Mouse (Mus musculus) heart, embryonic 13.5 days (tissue): ENCODE data around the gene Chst15. TPM values are rescaled to one million over a fixed set of nuclear protein-coding genes. Genes with fewer than 3 reads are reported as not detected.

Experiments
- ATAC-seq: fragments of 200-750 bp; cut with Nextera tagmentation; 2 replicates; pipeline ENCODE4 v1.8.0; 2017; ENCODE audit warnings: moderate TSS enrichment; ENCODE audit not compliant: insufficient number of reproducible peaks, low FRiP score, low TSS enrichment; ENCODE audit errors: extremely low read depth
- H3K27ac ChIP-seq: fragments of 300-500 bp; sonication (generic); replicated peaks from 2 replicates; pipeline ENCODE4 v1.5.1; 2015; ENCODE audit warnings: moderate library complexity, mild to moderate bottlenecking, inconsistent platforms
- H3K27me3 ChIP-seq: fragments of 300-500 bp; sonication (generic); replicated peaks from 2 replicates; pipeline ENCODE4 v1.6.1; 2015; ENCODE audit warnings: mild to moderate bottlenecking, inconsistent platforms
- H3K36me3 ChIP-seq: fragments of 300-500 bp; sonication (generic); 2 replicates; pipeline ENCODE4 v1.6.1; 2015; ENCODE audit warnings: mild to moderate bottlenecking, inconsistent platforms
- H3K4me1 ChIP-seq: fragments of 300-500 bp; sonication (generic); 2 replicates; pipeline ENCODE4 v1.6.1; 2015; ENCODE audit warnings: inconsistent platforms
- H3K4me2 ChIP-seq: fragments of 300-500 bp; sonication (generic); 2 replicates; pipeline ENCODE4 v1.6.1; 2015; ENCODE audit warnings: inconsistent platforms, mild to moderate bottlenecking, moderate library complexity
- H3K4me3 ChIP-seq: fragments of 300-500 bp; sonication (generic); 2 replicates; pipeline ENCODE4 v1.5.1; 2015; ENCODE audit warnings: moderate library complexity, mild to moderate bottlenecking, inconsistent platforms
- H3K9ac ChIP-seq: fragments of 300-500 bp; sonication (generic); 2 replicates; pipeline ENCODE4 v1.6.1; 2015; ENCODE audit warnings: inconsistent platforms, mild to moderate bottlenecking, moderate library complexity
- H3K9me3 ChIP-seq: fragments of 300-500 bp; sonication (generic); 2 replicates; pipeline ENCODE4 v1.6.1; 2016; ENCODE audit warnings: inconsistent platforms
- WGBS: fragments of 180-500 bp; shearing (Covaris S2); methylation state at CpG from one replicate; pipeline ENCODE4 v1.1.7; 2015; ENCODE audit warnings: mixed read lengths; 5-methylcytosine and 5-hydroxymethylcytosine counted together
- polyA plus RNA-seq: library from polyadenylated mRNA; unstranded; fragments of >200 nt; fragmentation: Nextera tagmentation; extraction: Ambion mirVana; gene quantifications from 2 replicates; pipeline ENCODE4 v1.2.1, GENCODE M21; 2015

Chst15 gene
- polyA plus RNA-seq, 1 experiment from 2014 or later: 3.1 TPM

DNA sequence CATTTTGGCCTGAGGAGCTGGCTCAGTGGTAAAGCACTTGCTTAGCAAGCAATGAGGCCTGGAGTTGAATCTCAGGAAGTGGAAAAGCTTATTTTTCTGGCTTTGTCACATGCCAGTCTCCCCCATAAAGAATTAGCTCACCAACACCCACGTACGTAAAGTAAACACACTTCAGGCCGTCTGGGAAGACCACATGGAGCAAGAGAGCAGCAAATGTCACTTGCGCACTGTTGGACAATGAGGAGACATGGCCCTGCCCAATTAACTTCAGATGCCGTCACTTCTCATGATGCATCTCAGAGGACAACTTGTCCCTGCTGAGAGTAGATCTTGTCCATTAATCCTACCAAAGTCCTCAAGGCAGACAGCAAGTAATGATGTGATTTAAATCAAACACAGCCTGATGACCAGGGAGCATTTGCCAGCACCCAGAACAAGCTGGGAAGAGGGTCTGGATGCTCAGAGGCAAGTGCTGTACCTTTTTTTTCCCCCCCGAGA is 32.1 kb upstream of the Chst15 start:
- no peak for ATAC-seq

GRCm38 (mm10) chr7:132347273-132348045 is 30.4 kb upstream of the Chst15 start:
- WGBS: 63% methylated on average over 9 of the region's 9 CpGs
- Histone ChIP-seq H3K9me3 (no peaks in the 10 kb centered on the region), H3K4me1 (peaks cover 13% of the 10 kb centered on the region), H3K27me3 (no peaks in the 10 kb centered on the region), H3K27ac (0 out of 2 replicates have a peak overlapping the region, but pooled peaks have one; percentile 39), H3K36me3 (no peaks in the 10 kb centered on the region), H3K4me2 (no peak overlapping the region), H3K4me3 (no peak overlapping the region), H3K9ac (no peak overlapping the region)
- ATAC-seq: no peak

More for the DNA sequence above, 32.1 kb upstream of the Chst15 start:
- Histone ChIP-seq H3K4me1 (peaks cover 13% of the 10 kb centered on the region), H3K36me3 (no peaks in the 10 kb centered on the region), H3K27me3 (no peaks in the 10 kb centered on the region), H3K9ac (no peak overlapping the region), H3K27ac (no peak overlapping the region), H3K4me3 (no peak overlapping the region), H3K4me2 (no peak overlapping the region), H3K9me3 (no peaks in the 10 kb centered on the region)
- WGBS: 58% methylated on average over 6 of the region's 6 CpGs

GRCm38 (mm10) chr7:132345526-132346070 is 28.6 kb upstream of the Chst15 start:
- no peaks in the 10 kb centered on the region for H3K9me3 ChIP-seq
- H3K9ac ChIP-seq: no peak overlapping the region
- H3K4me1 ChIP-seq: peaks cover 13% of the 10 kb centered on the region
- H3K27me3 ChIP-seq: no peaks in the 10 kb centered on the region
- no peak overlapping the region for H3K4me3 ChIP-seq
- WGBS: 73% methylated on average over 5 of the region's 5 CpGs
- no peak overlapping the region for H3K27ac ChIP-seq
- H3K36me3 ChIP-seq: no peaks in the 10 kb centered on the region
- ATAC-seq: no peak
- no peak overlapping the region for H3K4me2 ChIP-seq

GRCm38 (mm10) chr7:132344606-132345005 is 27.6 kb upstream of the Chst15 start:
- no peak for ATAC-seq
- no peak overlapping the region for H3K4me3 ChIP-seq

DNA sequence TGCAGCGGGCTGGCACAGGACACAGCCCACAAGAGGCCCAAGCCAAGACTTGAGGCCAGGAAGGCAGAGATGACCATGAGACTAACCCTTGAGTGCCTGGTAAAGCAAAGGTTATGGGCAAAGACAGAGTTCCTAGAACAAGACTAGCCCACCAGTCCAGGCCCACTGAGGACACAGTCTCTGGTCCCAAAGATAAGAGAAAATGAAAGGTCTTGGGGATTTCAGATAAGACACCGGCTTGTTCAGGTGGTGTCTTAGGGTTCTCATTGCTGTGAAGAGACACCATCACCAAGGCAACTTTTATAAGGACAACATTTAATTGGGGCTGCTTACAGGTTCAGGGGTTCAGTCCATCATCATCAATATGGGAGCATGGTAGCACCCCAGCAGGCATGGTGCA is 26.9 kb upstream of the Chst15 start:
- ATAC-seq: no peak
- Histone ChIP-seq H3K9ac (no peak overlapping the region), H3K4me1 (peaks cover 16% of the 10 kb centered on the region), H3K4me3 (no peak overlapping the region), H3K27me3 (no peaks in the 10 kb centered on the region), H3K36me3 (no peaks in the 10 kb centered on the region), H3K4me2 (no peak overlapping the region), H3K27ac (no peak overlapping the region), H3K9me3 (no peaks in the 10 kb centered on the region)
- 80% methylated on average over 2 of the region's 2 CpGs for WGBS

More at GRCm38 (mm10) chr7:132344606-132345005, 27.6 kb upstream of the Chst15 start:
- no peaks in the 10 kb centered on the region for H3K36me3 ChIP-seq
- H3K4me2 ChIP-seq: no peak overlapping the region
- H3K4me1 ChIP-seq: peaks cover 13% of the 10 kb centered on the region
- 38% methylated on average over 4 of the region's 4 CpGs for WGBS
- H3K9ac ChIP-seq: no peak overlapping the region
- no peaks in the 10 kb centered on the region for H3K9me3 ChIP-seq
- H3K27me3 ChIP-seq: no peaks in the 10 kb centered on the region
- H3K27ac ChIP-seq: no peak overlapping the region

DNA sequence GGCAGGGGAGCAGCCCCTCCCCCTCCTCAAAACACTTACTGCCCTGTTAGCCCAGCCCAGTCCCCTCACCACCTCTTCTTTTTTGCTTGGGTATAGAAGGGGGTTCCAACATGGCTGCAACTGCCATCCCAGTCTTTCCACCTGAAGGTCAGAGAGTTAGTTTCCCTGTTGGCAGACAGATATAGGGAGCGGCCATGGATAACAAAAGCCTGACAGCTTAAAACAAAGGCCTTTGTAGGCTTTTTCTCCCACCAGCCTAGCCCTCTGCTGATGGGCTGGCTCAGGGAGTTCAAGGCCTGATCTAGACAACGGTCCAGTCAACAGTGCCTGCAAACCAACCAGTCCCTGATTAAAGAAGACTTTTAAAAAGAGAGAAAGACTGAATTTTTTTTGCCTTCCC is 26.1 kb upstream of the Chst15 start:
- H3K4me2 ChIP-seq: no peak overlapping the region
- ATAC-seq: no peak
- H3K4me3 ChIP-seq: no peak overlapping the region
- H3K9ac ChIP-seq: no peak overlapping the region
- H3K27me3 ChIP-seq: no peaks in the 10 kb centered on the region
- no peaks in the 10 kb centered on the region for H3K36me3 ChIP-seq
- whole genome bisulfite sequencing: 70% methylated on average over 2 of the region's 2 CpGs
- H3K9me3 ChIP-seq: no peaks in the 10 kb centered on the region
- no peak overlapping the region for H3K27ac ChIP-seq
- H3K4me1 ChIP-seq: peaks cover 19% of the 10 kb centered on the region

DNA sequence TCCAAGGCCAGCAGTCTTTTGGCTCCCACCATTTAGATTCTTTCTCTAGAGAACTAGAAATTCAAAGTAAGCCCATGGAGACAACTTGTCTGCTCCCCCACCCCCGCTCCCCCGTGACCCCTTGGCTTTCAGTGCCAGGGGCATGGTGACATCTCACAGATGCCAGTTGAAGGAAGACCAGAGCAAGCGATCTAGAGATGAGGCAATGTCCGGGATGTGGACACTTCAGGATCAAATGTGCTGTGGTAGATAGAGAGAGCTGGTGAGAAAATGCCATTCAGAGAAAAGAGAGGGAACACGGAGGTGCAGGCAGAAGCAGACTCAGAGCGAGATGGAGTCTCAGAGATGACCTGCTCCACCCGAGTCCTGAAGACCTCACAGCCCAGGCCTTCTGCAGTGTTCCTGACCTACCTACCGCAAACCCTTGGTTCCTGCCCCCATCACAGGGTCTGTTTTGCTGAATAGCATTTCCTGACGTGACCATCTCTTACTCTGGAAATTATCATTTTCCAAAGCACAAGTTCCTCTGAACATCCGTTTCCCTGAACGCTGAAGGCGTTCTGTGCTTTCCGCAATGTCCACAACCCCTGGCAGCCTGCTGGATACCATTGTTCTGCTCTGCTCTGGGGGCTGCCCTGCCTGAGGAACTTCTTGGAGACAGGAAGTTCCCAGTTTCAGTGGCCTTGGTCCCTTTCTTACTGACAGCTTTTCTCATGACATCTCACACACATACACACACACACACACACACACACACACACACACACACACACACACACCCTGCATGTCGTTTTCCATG is 22.2 kb upstream of the Chst15 start:
- H3K4me3 ChIP-seq: no peak overlapping the region
- no peaks in the 10 kb centered on the region for H3K36me3 ChIP-seq
- no peak overlapping the region for H3K4me2 ChIP-seq
- H3K9me3 ChIP-seq: no peaks in the 10 kb centered on the region; the same call in 1 of the 2 replicates
- ATAC-seq: no peak
- no peaks in the 10 kb centered on the region for H3K27me3 ChIP-seq
- no peak overlapping the region for H3K9ac ChIP-seq
- H3K4me1 ChIP-seq: peaks cover 22% of the 10 kb centered on the region
- 54% methylated on average over 14 of the region's 14 CpGs for WGBS
- peak overlapping the region; percentile 83 for H3K27ac ChIP-seq

GRCm38 (mm10) chr7:132338350-132338749 is 21.3 kb upstream of the Chst15 start:
- Histone ChIP-seq H3K9ac (no peak overlapping the region), H3K36me3 (no peaks in the 10 kb centered on the region)
- WGBS: 53% methylated on average over 6 of the region's 6 CpGs

DNA sequence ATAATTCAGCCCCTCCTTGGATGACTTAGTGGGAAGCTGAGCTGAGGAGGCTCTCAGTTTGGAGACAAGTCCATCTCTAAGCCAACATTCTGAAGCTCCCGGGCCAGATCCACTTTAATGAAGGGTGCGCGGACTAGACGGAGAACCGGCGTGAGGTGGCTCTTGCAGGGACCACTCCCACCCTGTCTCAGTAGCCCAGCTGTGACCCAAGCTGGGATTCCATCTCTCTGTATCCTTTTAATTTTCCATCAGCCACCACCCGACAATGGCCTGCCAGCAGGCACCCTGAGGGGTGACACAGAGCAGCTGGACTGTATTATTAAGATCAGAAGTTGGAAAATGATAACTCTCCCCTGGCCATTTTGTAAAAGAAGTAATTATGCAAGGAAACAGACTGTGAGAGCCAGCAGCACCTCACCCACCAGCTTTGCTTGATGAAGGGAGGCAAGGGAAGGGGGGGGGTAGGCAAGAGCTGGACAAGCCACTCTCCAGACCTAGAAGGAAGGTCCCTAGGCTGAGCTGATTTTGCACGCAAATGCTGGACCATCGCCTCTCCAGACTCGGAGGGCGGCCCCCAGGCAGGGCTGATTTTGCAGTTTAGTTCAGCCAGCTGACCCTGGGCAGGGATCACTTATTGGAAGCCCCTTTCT is 20.4 kb upstream of the Chst15 start:
- 0 out of 2 replicates have a peak overlapping the region, but pooled peaks have one; percentile 83 for H3K27ac ChIP-seq
- no peak for ATAC-seq
- WGBS: 76% methylated on average over 11 of the region's 11 CpGs

More at GRCm38 (mm10) chr7:132338350-132338749, 21.3 kb upstream of the Chst15 start:
- peaks cover 4% of the 10 kb centered on the region; the same call in 1 of the 2 replicates for H3K27me3 ChIP-seq
- H3K4me3 ChIP-seq: no peak overlapping the region
- H3K4me2 ChIP-seq: no peak overlapping the region
- H3K4me1 ChIP-seq: peaks cover 22% of the 10 kb centered on the region
- no peaks in the 10 kb centered on the region; the same call in 1 of the 2 replicates for H3K9me3 ChIP-seq
- H3K27ac ChIP-seq: peak overlapping the region; percentile 83
- no peak for ATAC-seq

DNA sequence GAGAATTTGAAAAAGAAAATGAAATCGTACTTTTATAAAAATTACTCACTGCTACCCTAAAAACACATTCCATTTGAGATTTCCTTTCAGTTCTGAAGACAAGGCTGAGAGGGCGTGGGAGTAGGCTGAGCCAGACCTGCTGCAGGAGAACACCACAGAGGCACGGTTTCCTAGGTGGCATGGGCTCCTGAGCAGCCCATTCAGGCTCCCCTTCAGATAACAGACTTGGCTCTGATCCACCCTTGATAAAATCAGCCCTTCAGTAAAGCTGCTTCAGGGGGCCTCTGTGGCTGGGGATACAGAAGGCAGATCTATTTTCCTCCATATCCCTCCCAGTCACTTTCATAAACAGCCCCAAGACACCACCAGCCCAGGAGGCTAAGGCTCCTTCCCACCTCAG is 19.8 kb upstream of the Chst15 start:
- Histone ChIP-seq H3K27ac (0 out of 2 replicates have a peak overlapping the region, but pooled peaks have one; percentile 83), H3K4me1 (peaks cover 22% of the 10 kb centered on the region), H3K9me3 (no peaks in the 10 kb centered on the region; the same call in 1 of the 2 replicates), H3K36me3 (no peaks in the 10 kb centered on the region), H3K9ac (peak overlapping the region; percentile 47; the same call in 1 of the 2 replicates), H3K4me2 (no peak overlapping the region), H3K4me3 (no peak overlapping the region), H3K27me3 (peaks cover 12% of the 10 kb centered on the region; the same call in 1 of the 2 replicates)
- no peak for ATAC-seq
- WGBS: 42% methylated on average over 3 of the region's 3 CpGs

More for the DNA sequence above, 20.4 kb upstream of the Chst15 start:
- no peak overlapping the region for H3K4me3 ChIP-seq
- H3K4me2 ChIP-seq: no peak overlapping the region
- peaks cover 12% of the 10 kb centered on the region; the same call in 1 of the 2 replicates for H3K27me3 ChIP-seq
- H3K9me3 ChIP-seq: no peaks in the 10 kb centered on the region; the same call in 1 of the 2 replicates
- H3K4me1 ChIP-seq: peaks cover 22% of the 10 kb centered on the region
- no peaks in the 10 kb centered on the region for H3K36me3 ChIP-seq
- H3K9ac ChIP-seq: no peak overlapping the region
